Mouse (Mus musculus): Measurements from ENCODE around the gene Gm11009. TPM values are rescaled to one million over a fixed set of nuclear protein-coding genes. Genes with fewer than 3 reads are reported as not detected.
"Not testable (repeated sequence)": the region's sequence is repeated elsewhere in the genome, so short reads cannot be mapped to it uniquely, and the experiment has no call there.

Gene Gm11009
- not detected in 2 replicates for polyA plus RNA-seq (2016; fragmentation: Nextera tagmentation; extraction: Ambion mirVana)

DNA sequence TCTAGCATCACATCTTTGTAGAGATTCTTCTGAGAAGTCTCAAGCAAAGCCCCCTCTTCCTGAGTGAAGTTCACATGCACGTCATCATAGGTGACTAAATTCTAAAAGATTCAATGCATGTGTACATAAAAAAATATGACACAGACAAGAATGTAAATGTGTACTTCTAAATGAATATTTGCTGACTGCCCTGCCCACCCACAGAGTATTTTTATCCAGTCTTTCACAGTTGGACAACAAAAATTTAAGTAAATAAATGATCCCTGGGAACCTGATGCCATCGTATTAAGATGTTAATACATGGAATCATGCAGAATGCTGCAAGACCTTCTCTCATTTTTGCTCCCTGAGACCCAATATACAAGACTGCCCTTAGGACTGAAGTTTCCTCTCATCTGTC lies at the start of gene Gm11009:
Gene Gm11009, minus strand, starts transcription at position 101 of the 400 bp plus-strand sequence.
- ATAC-seq (ENCODE audit: insufficient number of reproducible peaks, insufficient read depth, low FRiP score, low TSS enrichment, low read depth): not testable (repeated sequence)

More for the DNA sequence above, at the start of gene Gm11009:
- H3K36me3 ChIP-seq; H3K9ac ChIP-seq (replicated peaks); H3K4me3 ChIP-seq (replicated peaks); H3K4me2 ChIP-seq; H3K27ac ChIP-seq; H3K27me3 ChIP-seq; H3K9me3 ChIP-seq; H3K4me1 ChIP-seq (replicated peaks): not testable (repeated sequence)
- no CpG with 5 or more reads among the region's 2 CpGs for WGBS

Other genes starting within 250 kb of the Gm11009 start
- 1.2 and 1.6 TPM in 2 replicates for gene Gm2004, start 169.7 kb downstream of the Gm11009 start, polyA plus RNA-seq (2016; fragmentation: Nextera tagmentation; extraction: Ambion mirVana)
- 6.5 and 7.4 TPM in 2 replicates for gene 2210418O10Rik, start 92.9 kb downstream of the Gm11009 start, polyA plus RNA-seq (2016; fragmentation: Nextera tagmentation; extraction: Ambion mirVana)
- 12.3 and 13.3 TPM in 2 replicates for gene Gm14435, start 104.1 kb upstream of the Gm11009 start, polyA plus RNA-seq (2016; fragmentation: Nextera tagmentation; extraction: Ambion mirVana)
- 0.85 and 1.7 TPM in 2 replicates for gene Gm14434, start 167.3 kb upstream of the Gm11009 start, polyA plus RNA-seq (2016; fragmentation: Nextera tagmentation; extraction: Ambion mirVana)
- not detected in 2 replicates for gene Zfp967, start 201.6 kb upstream of the Gm11009 start, polyA plus RNA-seq (2016; fragmentation: Nextera tagmentation; extraction: Ambion mirVana)

All from limb, embryonic 12.5 days (tissue).